Mouse (Mus musculus) cortical plate, adult 2 months (tissue): ENCODE measurements around the gene Igfbpl1. TPM values are rescaled to one million over a fixed set of nuclear protein-coding genes. Genes with fewer than 3 reads are reported as not detected.

Experiments
- H3K27ac ChIP-seq: fragments of 200-500 bp; 2 replicates; pipeline ENCODE4 v1.5.1; 2012; ENCODE audit warnings: low read length, control low read depth, inconsistent platforms; ENCODE audit not compliant: insufficient read depth
- H3K4me1 ChIP-seq: fragments of 200-500 bp; 2 replicates; pipeline ENCODE4 v1.6.1; 2011; ENCODE audit warnings: low read length; ENCODE audit not compliant: control insufficient read depth, insufficient read depth
- H3K4me3 ChIP-seq: fragments of 200-500 bp; 2 replicates; pipeline ENCODE4 v1.5.1; 2011; ENCODE audit warnings: mild to moderate bottlenecking, low read length, control low read depth; ENCODE audit not compliant: insufficient read depth
- CTCF ChIP-seq: fragments of 200-500 bp; IDR thresholded peaks from 2 replicates; pipeline ENCODE4 v1.5.1; 2011; ENCODE audit warnings: mild to moderate bottlenecking, control low read depth, low read length; ENCODE audit not compliant: insufficient read depth; ENCODE audit errors: extremely low read depth
- POLR2A ChIP-seq: fragments of 200-500 bp; IDR thresholded peaks from 2 replicates; pipeline ENCODE4 v1.6.1; 2011; ENCODE audit warnings: mild to moderate bottlenecking, low read length, control low read depth; ENCODE audit not compliant: insufficient read depth; ENCODE audit errors: extremely low read depth
- polyA plus RNA-seq: library from polyadenylated mRNA; depleted of rRNA; stranded (reverse); fragments of >200 nt; gene quantifications from 2 replicates; pipeline ENCODE4 v1.2.3, GENCODE M21; 2012

Igfbpl1 gene
- polyA plus RNA-seq, 1 experiment = 1.2 TPM

GRCm38 (mm10) chr4:45771619-45772018 lies 55.1 kb downstream of the Igfbpl1 start:
- Histone ChIP-seq H3K27ac (no peak overlapping the region), H3K4me1 (no peaks in the 10 kb centered on the region)

GRCm38 (mm10) chr4:45771173-45771572 lies 55.5 kb downstream of the Igfbpl1 start:
- no peak overlapping the region for H3K4me3 ChIP-seq
- TF ChIP-seq POLR2A (no peak), CTCF (no peak)
- no peaks in the 10 kb centered on the region for H3K4me1 ChIP-seq
- no peak overlapping the region for H3K27ac ChIP-seq

More at GRCm38 (mm10) chr4:45771619-45772018, 55.1 kb downstream of the Igfbpl1 start:
- H3K4me3 ChIP-seq = no peak overlapping the region
- TF ChIP-seq CTCF = peak; percentile 63
- no peak for TF ChIP-seq POLR2A

- H3K4me1 ChIP-seq = no peaks in the 10 kb centered on the region
- no peak overlapping the region for H3K27ac ChIP-seq
- TF ChIP-seq CTCF (no peak), POLR2A (no peak)
- no peak overlapping the region for H3K4me3 ChIP-seq
Measured at GRCm38 (mm10) chr4:45770638-45771033, 56.1 kb downstream of the Igfbpl1 start.

- TF ChIP-seq POLR2A (no peak), CTCF (no peak)
- Histone ChIP-seq H3K4me3 (no peak overlapping the region), H3K4me1 (0 out of 2 replicates have a peak, but pooled peaks cover 1% of the 10 kb centered on the region), H3K27ac (no peak overlapping the region)
Measured at GRCm38 (mm10) chr4:45769791-45770637, 56.7 kb downstream of the Igfbpl1 start.

GRCm38 (mm10) chr4:45769141-45769540 lies 57.6 kb downstream of the Igfbpl1 start:
- Histone ChIP-seq H3K27ac (no peak overlapping the region), H3K4me3 (no peak overlapping the region), H3K4me1 (peaks cover 4% of the 10 kb centered on the region; the same call in 1 of the 2 replicates)
- no peak for TF ChIP-seq CTCF

GRCm38 (mm10) chr4:45767891-45768558 lies 58.7 kb downstream of the Igfbpl1 start:
- Histone ChIP-seq H3K4me1 (peaks cover 4% of the 10 kb centered on the region; the same call in 1 of the 2 replicates), H3K27ac (no peak overlapping the region), H3K4me3 (no peak overlapping the region)
- TF ChIP-seq CTCF (no peak), POLR2A (no peak)

GRCm38 (mm10) chr4:45766774-45767173 lies 59.9 kb downstream of the Igfbpl1 start:
- Histone ChIP-seq H3K27ac (no peak overlapping the region), H3K4me3 (no peak overlapping the region), H3K4me1 (peaks cover 4% of the 10 kb centered on the region; the same call in 1 of the 2 replicates)
- TF ChIP-seq POLR2A = no peak
- no peak for TF ChIP-seq CTCF

- no peak overlapping the region for H3K27ac ChIP-seq
- no peak overlapping the region for H3K4me3 ChIP-seq
- TF ChIP-seq POLR2A = no peak
- TF ChIP-seq CTCF = no peak
- H3K4me1 ChIP-seq = peaks cover 4% of the 10 kb centered on the region; the same call in 1 of the 2 replicates
Measured at GRCm38 (mm10) chr4:45765565-45766201, 61.0 kb downstream of the Igfbpl1 start.

- Histone ChIP-seq H3K4me3 (no peak overlapping the region), H3K4me1 (peaks cover 4% of the 10 kb centered on the region; the same call in 1 of the 2 replicates)
Measured at GRCm38 (mm10) chr4:45765121-45765564, 61.6 kb downstream of the Igfbpl1 start.

GRCm38 (mm10) chr4:45764141-45764494 lies 62.6 kb downstream of the Igfbpl1 start:
- Histone ChIP-seq H3K27ac (no peak overlapping the region), H3K4me3 (no peak overlapping the region), H3K4me1 (peaks cover 4% of the 10 kb centered on the region; the same call in 1 of the 2 replicates)
- TF ChIP-seq POLR2A (no peak), CTCF (no peak)

More at GRCm38 (mm10) chr4:45765121-45765564, 61.6 kb downstream of the Igfbpl1 start:
- TF ChIP-seq POLR2A (no peak), CTCF (no peak)
- no peak overlapping the region for H3K27ac ChIP-seq
